Mouse (Mus musculus) hematopoietic stem cell, adult 5-6 weeks (primary cell): ENCODE data around the gene A4gnt. TPM values are rescaled to one million over a fixed set of nuclear protein-coding genes. Genes with fewer than 3 reads are reported as not detected.
A peak's percentile ranks its signal among the peaks of the same experiment; 100 is the strongest.

Experiments
- ATAC-seq, 2 experiments: fragments of 125-278 bp in 1 of 2; replicated peaks in 1 of 2; 2 replicates each; pipeline ENCODE4 v1.8.0; 2016 to 2017; ENCODE audit warnings: inconsistent platforms in 2 of 2, mild to moderate bottlenecking in 2 of 2, moderate number of reproducible peaks in 2 of 2, low read depth in 1 of 2, moderate TSS enrichment in 1 of 2; ENCODE audit not compliant: low FRiP score in 2 of 2, poor library complexity in 2 of 2, severe bottlenecking in 2 of 2, insufficient read depth in 1 of 2, low TSS enrichment in 1 of 2
- total RNA-seq: library from RNA; stranded (forward); fragments of 172-1452, 232-1000 nt; gene quantifications from 2 replicates; pipeline ENCODE4 v1.2.3, GENCODE M21; 2017

Gene A4gnt
- total RNA-seq, 1 experiment from 2014 or later: not detected

DNA sequence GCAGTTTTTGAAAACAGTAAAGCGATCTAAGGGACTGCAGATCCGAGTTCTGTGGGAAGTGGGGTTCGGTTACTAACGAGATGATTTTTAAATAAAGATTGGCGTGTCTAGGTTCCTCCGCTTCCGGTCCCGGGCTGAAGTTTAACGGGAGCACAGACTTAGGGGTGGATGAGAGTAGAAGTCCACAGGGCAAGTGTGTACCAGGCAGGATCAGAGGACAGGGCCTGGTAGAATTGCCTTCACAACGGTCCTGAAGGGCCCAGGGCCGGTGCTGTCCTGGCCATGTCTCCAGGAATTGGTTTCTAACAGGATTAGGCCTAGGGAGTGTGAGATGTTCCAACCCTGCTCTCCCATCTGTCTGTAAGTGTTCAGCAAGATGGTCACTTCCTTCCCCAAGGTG is 17.8 kb downstream of the A4gnt start:
- ATAC-seq: no peak

DNA sequence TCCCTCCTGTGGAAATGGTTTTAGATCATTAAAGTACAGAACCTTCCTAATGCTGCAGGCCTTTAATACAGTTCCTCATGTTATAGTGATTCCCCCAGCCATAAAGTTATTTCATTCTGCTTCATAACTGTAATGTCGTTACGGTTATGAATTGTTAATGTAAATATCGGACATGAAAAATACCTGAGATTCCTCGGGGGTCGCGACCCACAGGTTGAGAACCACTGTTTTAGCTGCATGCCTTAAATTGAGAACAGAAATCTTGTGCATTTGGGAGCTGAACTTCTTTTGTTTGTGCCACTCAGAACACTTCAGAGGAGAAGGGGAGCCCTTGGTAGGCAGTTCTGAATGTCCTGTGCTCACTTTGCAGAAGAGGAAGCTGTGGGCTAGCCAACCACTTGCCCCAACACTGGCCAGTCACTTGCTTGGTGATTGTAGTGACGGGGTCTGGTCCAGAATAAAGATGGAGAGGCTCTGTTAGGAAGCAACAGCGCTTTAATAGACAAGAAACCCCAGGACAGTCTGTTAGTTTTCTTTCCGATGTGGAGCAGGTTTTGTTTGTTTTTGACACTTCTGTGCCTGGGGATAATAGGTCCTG is 18.3 kb downstream of the A4gnt start:
- ATAC-seq: no peak

DNA sequence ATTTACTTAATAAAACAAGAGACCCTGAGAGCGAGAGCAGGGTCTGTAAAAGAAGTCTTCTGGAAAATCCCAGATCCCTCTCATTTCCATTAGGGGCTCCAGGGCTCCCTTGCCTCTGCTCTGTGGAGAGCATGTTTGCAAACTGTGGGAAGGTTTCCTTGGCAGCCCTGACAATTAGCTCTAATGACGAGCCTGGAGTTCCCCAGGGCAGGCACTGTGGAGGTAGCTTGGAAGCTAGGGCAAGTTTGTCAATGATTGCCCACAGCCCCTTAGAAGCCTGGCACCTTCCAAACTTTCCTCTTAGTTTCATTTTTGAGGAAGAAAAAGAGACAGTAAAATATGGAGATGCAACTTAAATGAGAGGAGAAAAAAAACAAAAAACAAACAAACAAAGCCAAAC is 19.5 kb downstream of the A4gnt start:
- no peak for ATAC-seq

DNA sequence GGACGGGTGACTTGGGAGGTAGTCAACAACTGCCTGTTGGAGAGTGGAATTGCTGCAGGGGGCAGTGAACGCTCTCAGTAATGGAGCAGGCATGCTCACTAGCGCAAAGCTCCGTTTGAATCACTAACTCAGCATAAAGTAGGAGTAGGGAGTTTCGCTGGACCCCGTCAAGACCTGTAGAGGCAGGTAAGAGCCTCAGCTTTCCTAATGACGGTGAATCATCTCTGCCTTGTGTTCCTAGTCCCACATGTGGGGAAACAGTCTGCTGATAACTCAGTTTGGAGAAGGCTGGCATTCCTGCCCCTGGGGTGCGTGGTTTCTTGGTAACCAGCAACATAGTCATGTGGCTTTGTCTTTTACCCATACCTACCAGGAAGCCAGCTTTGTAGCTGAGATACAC is 20.0 kb downstream of the A4gnt start:
- ATAC-seq: no peak

DNA sequence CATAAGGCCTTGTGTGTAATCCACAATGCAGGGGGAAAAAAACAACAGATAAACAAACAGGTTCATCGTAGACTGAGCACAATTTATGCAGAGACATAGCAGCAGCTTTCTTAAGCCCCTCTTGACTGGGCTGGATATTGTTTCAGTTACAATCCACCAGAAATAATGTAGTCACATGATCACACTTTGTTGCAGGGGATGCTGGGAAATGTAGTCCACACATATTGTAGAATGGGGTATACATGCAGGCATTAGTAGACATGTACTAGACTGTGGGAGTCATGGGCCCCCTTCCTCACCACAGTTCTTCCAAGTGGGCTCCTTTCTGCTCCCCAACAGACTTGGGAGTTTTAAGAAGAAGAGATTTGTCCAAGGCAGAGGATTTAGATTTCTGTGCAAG is 24.5 kb downstream of the A4gnt start:
- no peak for ATAC-seq

DNA sequence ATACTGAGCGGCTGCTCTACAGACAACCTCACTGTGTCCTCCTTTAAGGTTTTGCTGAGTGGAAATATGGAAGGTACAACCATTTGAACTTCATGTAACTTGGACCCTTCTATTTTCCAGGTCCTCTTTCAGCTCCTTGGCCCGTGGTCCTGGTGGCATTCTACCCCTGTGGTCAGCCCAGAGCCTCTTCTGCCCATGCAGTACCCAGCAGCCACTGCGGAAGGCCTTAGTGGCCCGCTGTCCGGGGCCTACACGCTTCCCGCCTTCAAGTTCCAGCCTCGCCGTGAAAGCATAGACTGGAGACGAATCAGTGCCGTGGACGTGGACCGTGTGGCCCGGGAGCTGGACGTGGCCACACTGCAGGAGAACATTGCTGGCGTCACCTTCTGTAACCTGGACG is 24.9 kb downstream of the A4gnt start:
- ATAC-seq: no peak

DNA sequence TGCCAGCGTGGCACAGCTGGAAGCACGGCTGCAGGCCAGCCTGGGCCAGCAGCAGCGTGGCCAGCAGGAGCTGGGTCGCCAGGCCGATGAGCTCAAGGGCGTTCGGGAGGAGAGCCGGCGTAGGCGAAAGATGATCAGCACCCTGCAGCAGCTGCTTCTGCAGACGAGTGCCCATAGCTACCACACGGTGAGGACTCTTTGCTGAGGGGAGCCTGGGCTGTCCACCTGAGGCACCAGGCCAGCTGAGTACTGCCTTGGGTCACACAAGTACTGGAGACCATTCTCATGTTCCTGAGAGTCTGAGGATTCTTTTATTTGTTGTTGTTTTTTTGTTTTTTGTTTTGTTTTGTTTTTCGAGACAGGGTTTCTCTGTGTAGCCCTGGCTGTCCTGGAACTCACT is 25.4 kb downstream of the A4gnt start:
- no peak for ATAC-seq

DNA sequence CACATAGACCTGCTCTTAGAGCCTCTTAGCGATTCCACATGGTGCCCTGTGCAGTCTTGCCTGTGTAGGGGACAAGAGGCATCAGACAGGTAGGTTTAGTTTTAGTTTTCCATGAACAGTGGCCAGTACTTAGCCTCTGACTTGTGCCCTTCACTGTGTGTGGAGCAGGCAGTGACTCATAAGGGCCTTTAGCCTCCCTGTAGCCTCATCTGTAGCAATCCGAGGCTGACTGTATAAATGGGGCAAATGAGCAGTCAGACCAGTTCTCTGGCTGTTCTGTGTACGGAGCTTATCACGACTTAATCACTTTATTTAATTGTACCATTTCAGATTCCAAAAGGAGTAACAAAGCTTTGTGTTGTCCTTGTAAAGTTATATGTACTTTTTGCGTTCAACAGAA is 27.7 kb downstream of the A4gnt start:
- ATAC-seq: no peak

DNA sequence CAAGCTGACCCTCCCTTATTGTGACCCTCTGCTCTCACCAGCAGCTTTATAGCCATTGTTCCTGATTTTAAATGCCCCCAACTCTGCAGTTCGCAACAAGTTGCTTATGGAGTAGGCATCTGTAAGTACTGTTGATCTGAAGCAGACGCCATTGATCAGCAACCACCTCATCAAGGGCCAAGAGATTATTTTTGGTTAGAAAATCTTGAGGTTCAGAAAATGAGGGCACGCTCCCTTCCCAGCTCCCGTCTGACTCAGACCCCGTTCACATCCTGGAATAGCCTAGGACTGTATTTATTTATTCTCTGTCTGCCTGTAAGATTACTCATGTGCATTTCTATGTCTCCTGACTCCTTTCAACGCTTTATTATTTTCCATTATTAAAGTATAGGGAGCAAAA is 33.1 kb downstream of the A4gnt start:
- no peak for ATAC-seq

DNA sequence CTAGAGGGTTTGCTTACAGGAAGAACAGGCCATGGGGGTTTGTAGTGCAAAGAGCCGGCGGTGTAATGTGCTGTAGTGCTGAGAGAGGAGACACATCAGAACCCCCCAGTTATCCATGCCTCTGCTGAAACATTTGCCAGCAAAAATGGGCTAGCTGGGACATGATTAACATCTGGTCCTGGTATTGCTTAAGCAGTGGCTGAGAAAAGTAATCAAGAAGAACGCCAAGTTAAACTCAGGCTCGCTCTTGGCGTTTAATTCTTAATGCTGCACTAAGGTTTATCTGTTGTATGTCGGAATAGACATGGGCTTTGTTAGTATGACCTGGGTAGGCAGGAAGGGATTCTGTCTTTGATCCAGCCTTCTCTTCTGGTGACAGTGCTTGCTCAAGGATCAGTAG is 33.8 kb downstream of the A4gnt start:
- no peak for ATAC-seq

DNA sequence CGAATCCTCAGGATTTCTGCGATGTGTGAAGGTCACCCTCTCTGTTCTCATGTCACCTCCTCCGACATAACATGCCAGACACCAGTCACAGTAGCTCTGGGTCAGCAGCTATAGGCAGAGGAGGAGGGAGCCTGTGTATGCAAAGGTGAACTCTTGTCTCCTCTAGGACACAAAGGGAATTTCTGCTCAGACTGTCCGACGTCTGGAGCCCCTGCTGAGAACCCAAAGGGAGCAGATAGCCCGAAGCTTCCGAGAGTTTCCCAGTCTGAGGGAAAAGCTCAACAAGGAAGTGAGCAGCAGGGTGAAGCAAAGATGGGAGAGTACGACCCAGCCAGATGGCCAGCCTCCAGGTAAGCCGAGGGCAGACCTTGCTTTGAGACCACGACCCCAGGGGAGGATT is 48.5 kb downstream of the A4gnt start:
- ATAC-seq: no peak

DNA sequence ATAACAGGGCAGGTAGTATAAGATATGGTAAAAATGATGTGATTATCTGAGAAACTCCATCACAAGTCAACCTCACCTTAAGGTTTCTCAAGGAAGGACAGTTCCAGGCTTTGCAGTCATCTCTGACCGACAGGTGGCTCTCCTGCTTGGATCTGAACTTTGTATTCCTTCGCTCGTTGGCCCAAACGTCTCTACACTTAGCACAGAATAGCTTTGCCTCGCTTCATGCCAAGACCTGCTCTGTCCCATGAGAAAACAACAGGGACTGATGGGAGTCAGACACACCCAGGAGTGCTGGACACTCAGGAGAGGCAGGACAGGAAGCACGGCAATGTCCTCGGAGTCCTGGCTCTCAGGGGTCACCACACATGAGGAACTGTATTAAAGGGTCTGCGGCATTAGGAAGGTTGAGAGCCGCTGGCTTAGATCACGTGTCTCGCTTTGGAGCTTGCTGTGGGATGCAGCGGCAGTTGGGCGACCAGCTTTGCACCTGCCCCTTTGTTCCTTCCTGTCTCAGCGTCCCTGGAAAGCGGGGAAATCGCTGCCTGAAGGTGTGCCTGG is 49.4 kb downstream of the A4gnt start:
- no peak for ATAC-seq

DNA sequence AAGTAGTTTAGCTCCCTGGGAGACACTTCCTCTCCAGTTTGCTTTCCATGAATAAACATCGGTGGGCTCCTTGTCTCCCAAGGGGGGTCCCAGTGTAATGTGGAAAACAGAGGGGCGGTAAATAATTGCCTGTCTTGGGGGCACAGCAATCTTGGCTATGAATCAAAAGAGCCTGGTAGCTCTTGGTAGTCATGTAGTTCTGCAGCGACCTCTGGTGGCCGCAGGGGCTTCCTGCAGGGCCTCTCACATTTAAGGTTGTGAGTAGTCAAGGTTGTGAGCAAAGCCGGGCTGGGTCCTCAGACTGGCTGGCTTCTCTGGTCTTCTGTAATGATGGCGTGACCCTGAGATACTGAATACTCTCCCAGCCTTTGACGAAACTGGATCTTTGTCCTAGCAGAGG is 50.1 kb downstream of the A4gnt start:
- peak; percentile 68 to 69; a peak in 2 of 4 replicates for ATAC-seq

DNA sequence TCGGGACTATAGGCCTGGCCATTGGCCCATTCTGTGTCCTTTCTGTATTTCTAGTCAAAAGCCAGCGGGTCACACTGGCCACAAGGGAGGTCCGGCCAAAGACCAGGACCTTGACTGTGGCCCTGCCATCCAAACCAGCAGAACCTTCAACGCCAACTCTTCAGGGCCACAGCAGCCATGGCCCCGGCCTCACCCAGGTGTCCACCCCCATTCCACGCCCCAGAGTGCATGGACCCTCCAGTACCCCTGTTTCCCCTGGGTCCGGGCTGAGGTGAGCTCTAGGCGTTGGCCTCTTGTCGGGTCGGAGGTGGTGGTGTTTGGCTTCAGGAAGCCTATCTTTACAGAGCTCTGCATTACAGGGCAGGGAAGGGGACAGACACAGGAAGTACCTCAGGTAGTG is 50.6 kb downstream of the A4gnt start:
- no peak for ATAC-seq

DNA sequence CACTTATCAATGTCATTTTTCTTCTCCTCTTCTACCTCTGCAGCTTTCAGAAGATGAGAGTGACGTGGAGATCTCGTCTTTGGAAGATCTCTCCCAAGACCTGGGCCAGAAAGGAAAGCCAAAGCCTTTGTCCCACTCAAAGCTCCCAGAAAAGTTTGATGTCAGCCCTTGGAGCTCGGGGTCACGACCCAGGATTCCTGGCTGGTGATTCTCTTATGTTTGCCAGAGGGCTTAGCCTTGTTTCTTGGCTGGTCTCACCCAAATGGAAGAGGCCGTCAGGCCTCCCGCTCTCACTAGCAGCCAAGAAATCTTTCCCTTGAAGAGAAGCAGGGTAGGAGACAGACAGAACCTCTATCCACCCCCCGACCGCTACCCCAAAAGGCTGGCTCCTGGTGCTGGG is 55.3 kb downstream of the A4gnt start:
- no peak for ATAC-seq

DNA sequence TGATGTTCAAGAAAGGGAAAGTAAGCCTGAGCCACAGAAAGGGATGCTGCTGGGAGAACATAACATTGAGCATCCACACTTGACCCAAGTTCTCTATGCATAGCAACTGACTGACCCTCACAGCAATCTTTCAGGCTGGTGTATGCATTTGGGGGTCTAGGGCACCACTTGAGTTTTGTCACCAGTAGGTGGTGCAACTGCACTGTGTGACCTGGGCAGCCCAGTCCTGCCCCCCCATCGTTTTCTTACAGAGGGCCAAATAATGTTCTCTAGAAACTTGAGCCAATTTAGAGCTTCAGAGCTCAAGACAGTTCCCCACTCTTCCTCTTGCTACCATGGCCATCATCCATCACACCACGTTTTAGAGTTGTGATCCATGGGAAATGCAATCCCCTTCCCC is 59.3 kb downstream of the A4gnt start:
- ATAC-seq: no peak
